Mouse (Mus musculus): ENCODE data around the gene Hhex.

- TF ChIP-seq CTCF (IDR thresholded peaks at IDR 0.05; ENCODE audit: control insufficient read depth, insufficient read depth, low read length) (no peak), POLR2A (IDR thresholded peaks at IDR 0.05; ENCODE audit: borderline replicate concordance, control insufficient read depth, low read depth, low read length) (no peak)
Measured at GRCm38 (mm10) chr19:37487811-37488475, 53.3 kb downstream of the Hhex start.

Measured in bone marrow, adult 2 months (tissue).